Mouse (Mus musculus) heart, adult 2 months (tissue): Measurements from ENCODE around the gene Rps6ka1. TPM values are rescaled to one million over a fixed set of nuclear protein-coding genes. Genes with fewer than 3 reads are reported as not detected.
"Not testable (repeated sequence)": the region's sequence is repeated elsewhere in the genome, so short reads cannot be mapped to it uniquely, and the experiment has no call there.

Source experiments
- DNase-seq, 2 experiments: peaks; one replicate each; pipeline ENCODE4 v3.0.0; 2021
- H3K27ac ChIP-seq: fragments of 200-600 bp; 2 replicates; pipeline ENCODE4 v1.8.1; 2022
- H3K27me3 ChIP-seq: fragments of 200-500 bp; 2 replicates; pipeline ENCODE4 v1.6.1; 2012; ENCODE audit warnings: mild to moderate bottlenecking, low read length, inconsistent platforms, mixed read lengths; ENCODE audit not compliant: control insufficient read depth, insufficient read depth
- H3K36me3 ChIP-seq: fragments of 200-500 bp; 2 replicates; pipeline ENCODE4 v1.6.1; 2012; ENCODE audit warnings: low read length, inconsistent platforms; ENCODE audit not compliant: control insufficient read depth, insufficient read depth
- H3K4me1 ChIP-seq: fragments of 200-500 bp; 2 replicates; pipeline ENCODE4 v1.6.1; 2011; ENCODE audit warnings: low read length; ENCODE audit not compliant: control insufficient read depth, insufficient read depth
- H3K4me3 ChIP-seq: fragments of 200-600 bp; 2 replicates; pipeline ENCODE4 v1.8.1; 2022
- H3K79me2 ChIP-seq: fragments of 200-500 bp; replicated peaks from 2 replicates; pipeline ENCODE4 v1.6.1; 2012; ENCODE audit warnings: mild to moderate bottlenecking, inconsistent platforms, low read length, moderate library complexity, mixed read lengths; ENCODE audit not compliant: control insufficient read depth, insufficient read depth
- H3K9ac ChIP-seq: fragments of 200-500 bp; 2 replicates; pipeline ENCODE4 v1.6.1; 2012; ENCODE audit warnings: low read depth, mild to moderate bottlenecking, control low read depth, inconsistent platforms, low read length, mixed read lengths
- CTCF ChIP-seq: fragments of 200-600 bp; IDR thresholded peaks from 2 replicates; pipeline ENCODE4 v1.8.1; 2022; ENCODE audit warnings: antibody characterized with exemption, mild to moderate bottlenecking, moderate library complexity
- EP300 ChIP-seq: fragments of 200-500 bp; IDR thresholded peaks from 2 replicates; pipeline ENCODE4 v1.6.1; 2011; ENCODE audit warnings: low read depth, low read length, control low read depth; ENCODE audit not compliant: insufficient read depth
- POLR2A ChIP-seq: fragments of 200-500 bp; IDR thresholded peaks from 2 replicates; pipeline ENCODE4 v1.6.1; 2011; ENCODE audit warnings: mild to moderate bottlenecking, low read depth, low read length, control low read depth; ENCODE audit not compliant: insufficient read depth
- WGBS: fragments of 180-500 bp; shearing (Covaris S2); methylation state at CpG from one replicate; pipeline ENCODE4 v1.1.7; 2018; 5-methylcytosine and 5-hydroxymethylcytosine counted together
- intact Hi-C: fragments of 180-260 bp; cut with DNase I; formaldehyde crosslinking; loops from one replicate; pipeline ENCODE4 v1.15.1; 2025
- polyA plus RNA-seq: library from polyadenylated mRNA; depleted of rRNA; stranded (reverse); fragments of >200 nt; gene quantifications from 2 replicates; pipeline ENCODE4 v1.2.3, GENCODE M21; 2012
- total RNA-seq, 2 experiments: library from RNA; stranded (reverse); gene quantifications; 2 replicates each; pipeline ENCODE4 v1.2.3; 2021

The Rps6ka1 gene
- total and polyA plus RNA-seq, 3 experiments: 4.4 to 7.1 (median 4.8) TPM

GRCm38 (mm10) chr4:133908051-133908450 lies 20.5 kb upstream of the Rps6ka1 start:
- no peak for TF ChIP-seq EP300
- TF ChIP-seq CTCF: no peak
- no peak for TF ChIP-seq POLR2A
- no peak overlapping the region for H3K4me3 ChIP-seq
- no peaks in the 10 kb centered on the region for H3K79me2 ChIP-seq
- DNase-seq: no peak
- no peaks in the 10 kb centered on the region for H3K36me3 ChIP-seq
- no peak overlapping the region for H3K9ac ChIP-seq
- 61% methylated on average over 6 of the region's 6 CpGs for WGBS
- H3K27ac ChIP-seq: no peak overlapping the region
- no peaks in the 10 kb centered on the region for H3K27me3 ChIP-seq
- peaks cover 1% of the 10 kb centered on the region; the same call in 1 of the 2 replicates for H3K4me1 ChIP-seq
- intact Hi-C loops: no loop called here

DNA sequence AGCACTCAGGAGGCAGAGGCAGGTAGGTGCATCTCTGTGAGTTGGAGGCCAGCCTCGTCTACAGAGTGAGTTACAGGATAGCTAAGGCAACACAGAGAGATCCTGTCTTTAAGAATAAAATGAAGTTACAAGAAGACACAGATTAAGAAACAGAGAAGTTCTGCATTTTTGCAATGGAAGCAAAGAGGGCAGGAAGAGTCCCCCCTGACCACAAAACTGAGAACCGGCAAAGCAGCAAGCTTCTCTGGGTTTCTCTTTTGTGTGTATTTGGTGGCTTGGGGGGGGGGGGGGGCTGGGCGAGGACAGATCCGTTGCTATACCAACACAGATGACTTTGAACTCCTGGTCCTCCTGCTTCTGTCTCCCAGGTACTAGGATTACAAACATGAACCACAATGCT lies 19.5 kb upstream of the Rps6ka1 start:
- 63% methylated on average over 4 of the region's 4 CpGs for WGBS
- H3K27ac ChIP-seq: no peak overlapping the region

GRCm38 (mm10) chr4:133906336-133906735 lies 18.7 kb upstream of the Rps6ka1 start:
- H3K27ac ChIP-seq, H3K36me3 ChIP-seq, H3K4me1 ChIP-seq, H3K27me3 ChIP-seq, DNase-seq, H3K79me2 ChIP-seq, intact Hi-C loops, H3K9ac ChIP-seq, H3K4me3 ChIP-seq: not testable (repeated sequence)
- WGBS: 87% methylated on average over 5 of the region's 5 CpGs

More for the DNA sequence above, 19.5 kb upstream of the Rps6ka1 start:
- DNase-seq: no peak
- no peaks in the 10 kb centered on the region for H3K79me2 ChIP-seq
- intact Hi-C loops: no loop called here
- H3K4me1 ChIP-seq: peaks cover 1% of the 10 kb centered on the region; the same call in 1 of the 2 replicates
- H3K4me3 ChIP-seq: no peak overlapping the region
- TF ChIP-seq CTCF: no peak
- TF ChIP-seq POLR2A: no peak
- TF ChIP-seq EP300: no peak
- no peaks in the 10 kb centered on the region for H3K27me3 ChIP-seq
- no peaks in the 10 kb centered on the region for H3K36me3 ChIP-seq
- H3K9ac ChIP-seq: no peak overlapping the region

DNA sequence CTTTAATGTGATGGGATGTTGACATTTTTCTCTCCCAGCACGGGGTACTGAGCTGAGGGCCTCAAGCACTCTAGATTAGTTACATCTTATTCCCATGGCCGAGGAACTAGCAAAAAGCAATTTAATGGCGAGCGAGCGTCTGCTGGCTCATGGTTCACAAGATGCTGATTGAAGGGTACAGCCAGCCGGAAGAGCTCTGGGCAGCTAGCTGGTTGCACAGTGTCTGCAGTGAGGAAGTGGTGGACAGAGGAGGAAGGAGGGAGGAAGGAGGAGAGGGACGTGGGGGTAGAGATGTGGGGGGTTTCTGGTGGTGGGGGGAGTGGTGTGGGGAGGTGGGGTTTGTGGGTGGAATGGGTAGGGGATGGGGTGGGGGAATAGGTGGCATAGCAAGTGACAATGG lies 17.6 kb upstream of the Rps6ka1 start:
- Histone ChIP-seq H3K9ac (no peak overlapping the region), H3K27ac (no peak overlapping the region), H3K27me3 (no peaks in the 10 kb centered on the region), H3K4me3 (no peak overlapping the region), H3K36me3 (no peaks in the 10 kb centered on the region), H3K79me2 (no peaks in the 10 kb centered on the region), H3K4me1 (no peaks in the 10 kb centered on the region; the same call in 1 of the 2 replicates)
- WGBS: 64% methylated on average over 7 of the region's 7 CpGs
- DNase-seq: no peak
- intact Hi-C loops: no loop called here
- TF ChIP-seq CTCF (no peak), POLR2A (no peak), EP300 (no peak)

DNA sequence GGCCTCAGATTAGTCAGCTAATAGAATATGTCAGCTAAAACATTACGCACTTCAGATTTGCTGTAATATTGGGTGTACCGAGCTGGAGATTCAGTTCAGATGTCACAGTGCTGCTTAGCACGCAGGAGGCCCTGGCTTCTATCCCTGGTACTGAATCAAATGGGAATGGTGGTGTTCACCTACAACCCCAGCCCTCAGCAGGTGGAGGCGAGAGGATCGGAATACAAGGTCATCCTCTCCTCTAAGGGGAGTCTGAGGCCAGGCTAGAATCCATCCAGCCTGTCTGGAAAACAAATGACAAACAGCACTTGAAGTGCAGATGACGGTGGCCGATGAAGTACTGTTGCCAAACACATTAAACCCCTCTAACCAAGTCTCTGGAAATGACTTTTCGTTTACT lies 16.7 kb upstream of the Rps6ka1 start:
- Histone ChIP-seq H3K9ac (no peak overlapping the region), H3K27ac (no peak overlapping the region), H3K4me1 (no peaks in the 10 kb centered on the region), H3K36me3 (no peaks in the 10 kb centered on the region), H3K79me2 (no peaks in the 10 kb centered on the region), H3K4me3 (no peak overlapping the region), H3K27me3 (no peaks in the 10 kb centered on the region)
- 84% methylated on average over 8 of the region's 8 CpGs for WGBS
- no peak for TF ChIP-seq POLR2A
- TF ChIP-seq EP300: no peak
- no peak for TF ChIP-seq CTCF
- intact Hi-C loops: no loop called here
- no peak for DNase-seq

DNA sequence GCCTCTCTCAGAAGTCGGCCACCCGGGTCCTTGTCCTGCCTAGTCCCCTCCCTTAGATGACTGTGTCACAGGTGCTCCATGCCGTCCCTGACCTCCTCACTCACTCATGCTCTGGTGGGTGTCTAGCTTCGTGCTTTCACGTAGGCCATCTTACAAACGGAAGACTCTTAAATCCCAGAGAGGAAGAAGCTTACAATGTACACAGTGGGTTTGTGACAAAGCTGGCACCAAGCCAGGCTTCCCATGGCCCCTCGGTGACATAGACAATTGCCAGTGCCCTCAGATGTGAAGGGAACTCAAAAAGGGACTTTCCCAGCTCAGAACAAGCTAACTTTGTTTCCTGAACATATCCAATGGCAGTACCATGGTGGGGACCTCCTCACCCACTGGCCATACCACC lies 15.8 kb upstream of the Rps6ka1 start:
- no peak overlapping the region for H3K9ac ChIP-seq
- H3K27ac ChIP-seq: no peak overlapping the region
- H3K36me3 ChIP-seq: no peaks in the 10 kb centered on the region
- DNase-seq: no peak
- H3K4me3 ChIP-seq: no peak overlapping the region
- no peaks in the 10 kb centered on the region for H3K27me3 ChIP-seq
- TF ChIP-seq CTCF (no peak), EP300 (no peak), POLR2A (no peak)
- 36% methylated on average over 7 of the region's 7 CpGs for WGBS
- no peaks in the 10 kb centered on the region for H3K4me1 ChIP-seq
- intact Hi-C loops: no loop called here
- H3K79me2 ChIP-seq: no peaks in the 10 kb centered on the region
